Mouse (Mus musculus) spleen, adult 2 months (tissue): ENCODE data around the gene Xab2. TPM values are rescaled to one million over a fixed set of nuclear protein-coding genes. Genes with fewer than 3 reads are reported as not detected.

Experiments
- DNase-seq, 2 experiments: peaks; one replicate each; pipeline versions ENCODE4 v3.0.0 to v3.0.0-alpha.2; 2012 to 2021; ENCODE audit warnings: low spot score in 2 of 2, low read depth in 1 of 2
- H3K27ac ChIP-seq: fragments of 200-500 bp; 2 replicates; pipeline ENCODE4 v1.5.1; 2012; ENCODE audit warnings: low read length, inconsistent platforms; ENCODE audit not compliant: insufficient read depth
- H3K27me3 ChIP-seq: fragments of 200-500 bp; 2 replicates; pipeline ENCODE4 v1.6.1; 2012; ENCODE audit warnings: mild to moderate bottlenecking, moderate library complexity, low read length, inconsistent platforms; ENCODE audit not compliant: control insufficient read depth, insufficient read depth
- H3K36me3 ChIP-seq: fragments of 200-500 bp; 2 replicates; pipeline ENCODE4 v1.6.1; 2012; ENCODE audit warnings: mild to moderate bottlenecking, low read length, inconsistent platforms; ENCODE audit not compliant: control insufficient read depth, insufficient read depth
- H3K4me1 ChIP-seq: fragments of 200-500 bp; 2 replicates; pipeline ENCODE4 v1.6.1; 2011; ENCODE audit warnings: inconsistent platforms; ENCODE audit not compliant: control insufficient read depth, insufficient read depth, insufficient read length
- H3K4me3 ChIP-seq: fragments of 200-500 bp; 2 replicates; pipeline ENCODE4 v1.5.1; 2011; ENCODE audit warnings: mild to moderate bottlenecking, inconsistent platforms; ENCODE audit not compliant: insufficient read depth, insufficient read length; ENCODE audit errors: extremely low read depth
- CTCF ChIP-seq: fragments of 200-500 bp; IDR thresholded peaks from 2 replicates; pipeline ENCODE4 v1.5.1; 2011; ENCODE audit warnings: mild to moderate bottlenecking, inconsistent platforms; ENCODE audit not compliant: insufficient read depth, insufficient read length, insufficient replicate concordance; ENCODE audit errors: extremely low read depth
- POLR2A ChIP-seq: fragments of 200-500 bp; IDR thresholded peaks from 2 replicates; pipeline ENCODE4 v1.6.1; 2011; ENCODE audit warnings: low read depth, low read length, inconsistent platforms
- WGBS: fragments of 180-500 bp; shearing (Covaris S2); methylation state at CpG from one replicate; pipeline ENCODE4 v1.1.7; 2018; 5-methylcytosine and 5-hydroxymethylcytosine counted together
- polyA plus RNA-seq: library from polyadenylated mRNA; depleted of rRNA; stranded (reverse); fragments of >200 nt; gene quantifications from 2 replicates; pipeline ENCODE4 v1.2.3, GENCODE M21; 2012; rRNA removed

Gene Xab2
- polyA plus RNA-seq, 1 experiment: 61.9 TPM

DNA sequence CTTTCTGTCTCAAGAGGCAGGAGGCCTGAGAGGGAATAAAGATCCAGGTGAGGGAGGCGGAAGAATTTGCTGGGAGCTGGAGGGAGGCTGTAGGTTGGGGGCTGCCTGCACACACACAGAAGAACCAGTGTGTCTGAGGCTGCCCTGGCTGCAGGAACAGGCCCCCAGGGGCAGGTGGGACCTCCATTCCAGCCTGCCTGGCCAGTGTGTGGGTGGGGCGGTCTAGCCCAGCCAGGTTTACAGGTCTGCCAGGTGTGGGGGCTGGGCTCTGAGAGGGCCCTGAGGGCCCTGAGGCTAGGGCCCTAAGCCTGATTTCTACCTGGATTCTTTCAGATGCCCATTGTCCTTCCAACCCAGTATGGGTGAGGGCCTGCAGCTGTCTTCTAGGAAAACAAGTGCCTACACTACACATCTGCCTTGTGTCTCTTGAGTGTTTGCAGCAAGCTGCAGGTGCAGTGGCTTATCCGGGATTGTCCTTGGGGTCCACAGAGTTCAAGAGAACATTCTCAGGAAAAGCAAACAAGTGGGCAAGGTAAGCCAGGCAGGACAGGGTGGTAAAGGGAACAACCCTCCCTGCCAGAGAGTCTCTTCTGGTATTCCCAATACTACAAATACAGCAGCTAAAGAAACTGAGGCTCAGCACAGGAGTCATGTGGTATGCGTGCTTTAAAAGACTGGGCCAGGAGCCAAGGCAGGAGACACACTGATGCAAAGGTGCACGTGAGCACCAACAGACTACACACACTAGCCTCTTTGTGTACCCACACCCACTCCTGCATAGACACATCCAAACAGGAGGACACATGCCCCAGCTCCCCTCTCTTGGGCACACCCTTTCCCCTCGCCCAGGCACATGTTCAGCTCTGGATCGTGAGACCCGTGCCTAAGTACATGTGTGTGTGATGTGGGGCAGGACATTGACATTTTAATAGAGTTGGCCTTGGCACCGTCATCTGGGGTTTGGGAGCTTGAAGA is 41.4 kb downstream of the Xab2 start:
- Histone ChIP-seq H3K27ac (no peak overlapping the region), H3K4me1 (no peaks in the 10 kb centered on the region), H3K4me3 (no peak overlapping the region), H3K36me3 (no peaks in the 10 kb centered on the region), H3K27me3 (no peaks in the 10 kb centered on the region)
- DNase-seq: no peak
- no peak for TF ChIP-seq POLR2A
- no peak for TF ChIP-seq CTCF
- WGBS: 92% methylated on average over 9 of the region's 9 CpGs

DNA sequence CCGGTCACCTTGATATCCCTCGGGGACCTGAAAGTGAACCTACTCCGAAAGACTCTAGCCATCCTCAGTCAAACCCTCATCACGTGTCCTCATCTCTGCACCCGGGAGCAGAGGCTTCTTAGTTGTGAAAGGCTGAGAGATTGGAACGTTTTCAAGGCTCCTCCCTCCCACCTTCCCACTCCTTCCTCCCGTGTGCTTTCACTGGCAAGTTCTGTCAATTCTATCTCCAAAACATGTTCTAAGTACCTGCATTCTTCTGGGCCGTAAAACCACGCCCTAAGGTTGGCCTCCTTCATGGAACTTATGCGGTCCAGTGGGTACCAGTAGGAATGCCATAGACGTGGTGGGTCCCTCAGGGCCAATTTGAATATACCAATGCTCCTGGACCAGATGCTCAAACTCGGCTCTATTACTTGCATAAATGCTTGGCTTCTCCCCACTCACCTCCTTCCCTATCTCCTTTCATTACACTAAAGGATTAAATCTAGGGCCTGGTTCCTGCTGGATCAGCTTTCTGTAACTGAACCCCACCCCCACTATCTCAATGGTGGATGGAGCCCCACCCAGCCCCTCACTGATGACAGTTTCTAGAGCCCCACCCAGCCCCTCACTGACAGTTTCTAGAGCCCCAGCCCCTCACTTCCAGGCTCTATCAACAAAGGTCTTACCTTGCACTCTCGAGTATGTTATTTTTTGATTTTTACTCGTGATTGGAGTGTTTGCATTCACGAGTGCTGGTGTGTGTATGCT is 44.7 kb downstream of the Xab2 start:
- no peaks in the 10 kb centered on the region for H3K4me1 ChIP-seq
- H3K27me3 ChIP-seq: no peaks in the 10 kb centered on the region
- H3K27ac ChIP-seq: no peak overlapping the region
- WGBS: 73% methylated on average over 15 of the region's 15 CpGs
- no peak for DNase-seq
- TF ChIP-seq CTCF: no peak
- TF ChIP-seq POLR2A: no peak
- no peaks in the 10 kb centered on the region for H3K36me3 ChIP-seq
- H3K4me3 ChIP-seq: no peak overlapping the region

DNA sequence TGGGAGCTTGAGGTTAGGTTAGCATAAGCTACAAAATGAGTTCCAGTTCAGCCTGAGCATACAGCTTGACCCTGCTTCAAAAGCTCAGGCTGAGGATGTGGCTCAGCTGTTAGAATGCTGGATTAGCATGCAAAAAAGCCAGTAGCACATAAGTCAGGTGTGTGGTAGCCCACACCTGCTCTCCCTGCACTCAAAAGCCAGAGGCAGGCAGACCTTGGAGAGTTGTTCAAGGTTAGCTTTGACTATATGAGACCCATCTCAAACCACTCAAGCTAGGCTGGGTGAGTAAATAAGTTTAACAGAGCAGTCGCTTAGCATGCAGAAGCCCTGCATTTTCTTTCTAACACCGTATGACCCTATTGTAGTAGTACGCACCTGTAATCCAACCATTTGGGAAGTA is 46.6 kb downstream of the Xab2 start:
- no peak overlapping the region for H3K27ac ChIP-seq
- TF ChIP-seq CTCF: no peak
- TF ChIP-seq POLR2A: no peak
- WGBS: 97% methylated on average over 3 of the region's 3 CpGs
- no peaks in the 10 kb centered on the region for H3K36me3 ChIP-seq
- H3K4me1 ChIP-seq: no peaks in the 10 kb centered on the region
- H3K27me3 ChIP-seq: no peaks in the 10 kb centered on the region
- H3K4me3 ChIP-seq: no peak overlapping the region
- DNase-seq: no peak

DNA sequence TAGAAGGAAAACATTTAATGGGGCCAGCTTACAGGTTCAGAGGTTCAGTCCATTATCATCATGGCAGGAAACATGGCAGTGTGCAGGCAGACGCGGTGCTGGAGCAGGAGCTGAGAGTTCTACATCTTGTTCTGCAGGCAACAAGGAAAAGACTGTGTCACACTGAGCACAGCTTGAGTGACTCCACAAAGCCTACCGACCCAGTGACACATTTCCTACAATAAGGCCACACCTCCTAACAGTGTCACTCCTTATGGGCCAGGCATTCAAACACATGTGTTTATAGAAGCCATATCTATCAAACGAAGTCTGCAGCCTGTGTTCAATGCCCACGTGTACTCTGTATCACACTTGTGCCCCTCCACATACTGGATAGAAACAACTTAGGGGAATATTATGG is 51.3 kb downstream of the Xab2 start:
- Histone ChIP-seq H3K36me3 (no peaks in the 10 kb centered on the region), H3K27ac (no peak overlapping the region), H3K27me3 (no peaks in the 10 kb centered on the region), H3K4me1 (no peaks in the 10 kb centered on the region), H3K4me3 (no peak overlapping the region)
- TF ChIP-seq POLR2A (no peak), CTCF (no peak)
- no peak for DNase-seq
- WGBS: 79% methylated on average over 5 of the region's 5 CpGs

DNA sequence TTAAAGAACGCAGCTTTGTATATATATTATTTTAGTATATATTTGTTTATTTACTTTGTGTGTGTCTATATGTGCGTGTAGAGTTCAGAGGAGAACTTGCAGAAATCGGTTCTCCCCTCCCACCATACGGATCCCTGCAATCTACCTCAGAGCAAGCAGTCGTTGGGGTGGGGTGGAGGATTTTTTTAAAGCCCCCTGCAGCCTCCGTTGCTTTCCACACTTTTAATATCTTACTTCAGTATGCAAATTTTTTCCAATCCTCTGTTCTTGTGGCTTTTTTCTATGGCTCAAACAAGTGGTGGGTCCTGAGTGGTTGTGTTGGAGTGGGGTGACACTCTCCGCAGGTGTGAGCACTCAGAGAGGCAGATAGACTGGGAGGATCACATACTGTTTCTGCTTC is 52.7 kb downstream of the Xab2 start:
- 40% methylated on average over 7 of the region's 7 CpGs for WGBS
- TF ChIP-seq POLR2A (no peak), CTCF (no peak)
- Histone ChIP-seq H3K27ac (no peak overlapping the region), H3K27me3 (no peaks in the 10 kb centered on the region), H3K4me1 (no peaks in the 10 kb centered on the region), H3K36me3 (no peaks in the 10 kb centered on the region), H3K4me3 (no peak overlapping the region)
- DNase-seq: no peak

DNA sequence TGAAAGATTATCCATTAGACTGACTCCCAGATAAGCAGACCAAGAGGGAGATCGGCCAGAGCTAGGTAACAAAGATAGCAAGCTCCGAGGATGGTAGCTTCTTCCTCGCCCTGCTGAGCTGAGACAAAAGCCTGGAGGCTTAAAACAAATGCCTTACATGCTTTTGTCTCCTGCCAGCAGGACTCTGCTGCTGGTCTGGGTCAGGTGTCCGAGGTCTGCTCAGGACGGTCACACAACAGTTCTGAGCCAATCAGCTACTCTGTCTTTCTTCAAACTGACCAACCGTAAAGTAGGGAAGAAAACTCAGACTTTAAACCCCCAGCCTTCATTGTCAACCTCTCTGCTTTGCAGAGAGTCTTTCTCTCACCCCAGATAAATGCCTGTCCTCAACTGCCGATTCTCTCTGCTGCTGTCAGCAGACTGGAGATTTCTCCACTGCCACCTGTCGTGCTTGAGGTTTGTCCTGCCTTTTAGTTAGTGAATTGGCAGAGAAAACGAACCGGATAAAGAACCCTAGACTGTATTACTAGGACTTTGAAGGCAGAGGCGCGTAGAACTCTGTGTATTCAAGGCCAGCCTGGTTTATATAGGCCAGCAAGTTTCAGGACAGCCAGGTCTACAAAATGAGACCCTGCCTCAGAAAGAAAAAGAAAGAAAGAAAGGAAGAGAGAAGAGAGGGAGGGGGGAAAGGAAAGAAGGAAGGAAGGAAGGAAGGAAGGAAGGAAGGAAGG is 53.3 kb downstream of the Xab2 start, which contains the start of gene C330021F23Rik:
C330021F23Rik (plus strand) TSS at position 350 of the 731 bp plus-strand sequence.
- TF ChIP-seq CTCF: no peak
- TF ChIP-seq POLR2A: no peak
- 58% methylated on average over 12 of the region's 12 CpGs for WGBS
- no peaks in the 10 kb centered on the region for H3K27me3 ChIP-seq
- DNase-seq: no peak
- H3K4me1 ChIP-seq: no peaks in the 10 kb centered on the region
- H3K27ac ChIP-seq: no peak within 1 kb of the TSS
- no peak within 1 kb of the TSS for H3K4me3 ChIP-seq
- H3K36me3 ChIP-seq: no peaks in the 10 kb centered on the region

Other genes starting within 250 kb of the Xab2 start
- 104 and 165 TPM in 2 replicates for gene Arhgef18, start 228.3 kb downstream of the Xab2 start, polyA plus RNA-seq
- 2.6 and 2.7 TPM in 2 replicates for gene Pex11g, start 153.6 kb downstream of the Xab2 start, polyA plus RNA-seq
- gene Tex45, start 150.5 kb downstream of the Xab2 start, polyA plus RNA-seq: 0.05 TPM in 1 of 2 replicates, not detected in the other
- 22.9 and 32.5 TPM in 2 replicates for gene Zfp358, start 128.2 kb downstream of the Xab2 start, polyA plus RNA-seq
- gene Mcoln1, start 120.9 kb downstream of the Xab2 start, polyA plus RNA-seq: 188 and 219 TPM in 2 replicates
- 56.0 and 60.4 TPM in 2 replicates for gene Pnpla6, start 105.9 kb downstream of the Xab2 start, polyA plus RNA-seq
- gene C330021F23Rik, start 53.3 kb downstream of the Xab2 start, polyA plus RNA-seq: not detected in 2 replicates
- 2.1 and 2.4 TPM in 2 replicates for gene Camsap3, start 34.0 kb downstream of the Xab2 start, polyA plus RNA-seq
- gene Pet100, start 232 bp upstream of the Xab2 start, polyA plus RNA-seq: 1.6 and 3.3 TPM in 2 replicates
- gene Pcp2, start 4.2 kb upstream of the Xab2 start, polyA plus RNA-seq: not detected in 2 replicates
- 129 and 145 TPM in 2 replicates for gene Stxbp2, start 9.6 kb upstream of the Xab2 start, polyA plus RNA-seq
- gene Retn, start 34.5 kb upstream of the Xab2 start, polyA plus RNA-seq: 0.56 and 1.3 TPM in 2 replicates
- gene Mcemp1, start 44.4 kb upstream of the Xab2 start, polyA plus RNA-seq: 4.1 and 5.3 TPM in 2 replicates
- gene Fcor, start 51.0 kb upstream of the Xab2 start, polyA plus RNA-seq: 0.77 and 0.86 TPM in 2 replicates
- 21.6 and 29.9 TPM in 2 replicates for gene Trappc5, start 55.0 kb upstream of the Xab2 start, polyA plus RNA-seq
- 50.9 and 51.7 TPM in 2 replicates for gene Fcer2a, start 72.9 kb upstream of the Xab2 start, polyA plus RNA-seq
- 0.69 and 1.1 TPM in 2 replicates for gene Clec4g, start 99.3 kb upstream of the Xab2 start, polyA plus RNA-seq
- gene Cd209a, start 127.7 kb upstream of the Xab2 start, polyA plus RNA-seq: 0.77 and 0.93 TPM in 2 replicates
- 0.07 and 0.11 TPM in 2 replicates for gene Cd209e, start 233.0 kb upstream of the Xab2 start, polyA plus RNA-seq